Mouse (Mus musculus) frontal cortex, postnatal 25 days (tissue): Measurements from ENCODE around the gene Insc.

Experiments used
- DNase-seq, 2 experiments: peaks; one replicate each; pipeline ENCODE4 v3.0.0; 2022; ENCODE audit warnings: low spot score in 2 of 2

Gene Insc

GRCm38 (mm10) chr7:114762660-114763059, 19.2 kb downstream of the Insc start:
- no peak for DNase-seq

- no peak for DNase-seq
These were observed 21.8 kb downstream of the Insc start for GRCm38 (mm10) chr7:114765273-114765672.

- no peak for DNase-seq
These were observed 23.0 kb downstream of the Insc start for GRCm38 (mm10) chr7:114766523-114766922.

- DNase-seq: no peak
These were observed 25.0 kb downstream of the Insc start for GRCm38 (mm10) chr7:114768516-114768915.

GRCm38 (mm10) chr7:114769041-114769440, 25.5 kb downstream of the Insc start:
- no peak for DNase-seq

- no peak for DNase-seq
These were observed 27.1 kb downstream of the Insc start for GRCm38 (mm10) chr7:114770586-114770985.

- DNase-seq: no peak
These were observed 28.3 kb downstream of the Insc start for GRCm38 (mm10) chr7:114771801-114772200.

GRCm38 (mm10) chr7:114773781-114774180, 30.3 kb downstream of the Insc start:
- no peak for DNase-seq

GRCm38 (mm10) chr7:114775856-114776255, 32.4 kb downstream of the Insc start:
- no peak for DNase-seq

- no peak for DNase-seq
These were observed 34.8 kb downstream of the Insc start for GRCm38 (mm10) chr7:114778156-114778770.

GRCm38 (mm10) chr7:114779056-114779660, 35.7 kb downstream of the Insc start:
- DNase-seq: no peak

GRCm38 (mm10) chr7:114783291-114783690, 39.8 kb downstream of the Insc start:
- DNase-seq: no peak

GRCm38 (mm10) chr7:114791087-114791486, 47.6 kb downstream of the Insc start:
- no peak for DNase-seq

GRCm38 (mm10) chr7:114792026-114792425, 48.5 kb downstream of the Insc start:
- no peak for DNase-seq

GRCm38 (mm10) chr7:114794400-114794799, 50.9 kb downstream of the Insc start:
- no peak for DNase-seq

GRCm38 (mm10) chr7:114802576-114802975, 59.1 kb downstream of the Insc start:
- no peak for DNase-seq

GRCm38 (mm10) chr7:114805311-114805710, 61.8 kb downstream of the Insc start:
- no peak for DNase-seq

- DNase-seq: peak in 1 of 2 experiments; percentile 8
These were observed 63.8 kb downstream of the Insc start for GRCm38 (mm10) chr7:114807343-114807742.

- no peak for DNase-seq
These were observed 64.8 kb downstream of the Insc start for GRCm38 (mm10) chr7:114808341-114808740.

GRCm38 (mm10) chr7:114817291-114817806, 73.9 kb downstream of the Insc start:
- DNase-seq: peak; percentile 78

GRCm38 (mm10) chr7:114817879-114818278, 74.4 kb downstream of the Insc start:
- DNase-seq: no peak

GRCm38 (mm10) chr7:114818351-114818750, 74.9 kb downstream of the Insc start:
- DNase-seq: no peak

- DNase-seq: no peak
These were observed 75.3 kb downstream of the Insc start for GRCm38 (mm10) chr7:114818836-114819235.
